Mouse (Mus musculus): ENCODE data around the gene Akt1s1. TPM values are rescaled to one million over a fixed set of nuclear protein-coding genes. Genes with fewer than 3 reads are reported as not detected.
A peak's percentile ranks its signal among the peaks of the same experiment; 100 is the strongest.

The Akt1s1 gene
- polyA plus RNA-seq, 1 experiment from 2014 or later: 89.9 TPM

DNA sequence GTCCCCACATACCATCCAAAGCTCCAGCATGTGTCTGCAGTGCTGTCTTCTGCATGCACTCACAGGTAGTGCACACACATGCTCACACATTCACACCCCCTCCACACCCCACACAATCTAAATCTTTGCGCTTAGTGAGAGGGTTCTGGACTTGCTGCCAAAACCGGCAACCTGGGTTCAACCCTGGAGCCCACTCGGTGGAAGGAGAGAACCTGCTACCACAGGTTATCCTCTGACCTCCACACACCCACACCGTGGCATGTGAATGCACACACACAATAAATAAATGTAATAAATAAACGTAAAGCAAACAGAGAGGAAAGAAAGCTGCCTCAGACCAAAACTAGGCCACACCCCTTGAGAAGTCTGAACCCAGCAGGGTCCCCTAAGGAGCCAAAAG lies 1.0 kb upstream of the Akt1s1 start:
- Histone ChIP-seq H3K4me3 (replicated peaks) (peak overlapping the region; percentile 82), H3K27me3 (replicated peaks) (peaks cover 3% of the 10 kb centered on the region; the same call in 1 of the 2 replicates), H3K4me1 (peaks cover 41% of the 10 kb centered on the region), H3K9me3 (replicated peaks) (no peaks in the 10 kb centered on the region), H3K4me2 (peak overlapping the region; percentile 75), H3K27ac (replicated peaks) (peak overlapping the region; percentile 100; the same call in 1 of the 2 replicates), H3K36me3 (peaks cover 44% of the 10 kb centered on the region), H3K9ac (replicated peaks) (peak overlapping the region; percentile 44)
- 74% methylated on average over 5 of the region's 5 CpGs for WGBS
- no peak for ATAC-seq (ENCODE audit: low FRiP score)

DNA sequence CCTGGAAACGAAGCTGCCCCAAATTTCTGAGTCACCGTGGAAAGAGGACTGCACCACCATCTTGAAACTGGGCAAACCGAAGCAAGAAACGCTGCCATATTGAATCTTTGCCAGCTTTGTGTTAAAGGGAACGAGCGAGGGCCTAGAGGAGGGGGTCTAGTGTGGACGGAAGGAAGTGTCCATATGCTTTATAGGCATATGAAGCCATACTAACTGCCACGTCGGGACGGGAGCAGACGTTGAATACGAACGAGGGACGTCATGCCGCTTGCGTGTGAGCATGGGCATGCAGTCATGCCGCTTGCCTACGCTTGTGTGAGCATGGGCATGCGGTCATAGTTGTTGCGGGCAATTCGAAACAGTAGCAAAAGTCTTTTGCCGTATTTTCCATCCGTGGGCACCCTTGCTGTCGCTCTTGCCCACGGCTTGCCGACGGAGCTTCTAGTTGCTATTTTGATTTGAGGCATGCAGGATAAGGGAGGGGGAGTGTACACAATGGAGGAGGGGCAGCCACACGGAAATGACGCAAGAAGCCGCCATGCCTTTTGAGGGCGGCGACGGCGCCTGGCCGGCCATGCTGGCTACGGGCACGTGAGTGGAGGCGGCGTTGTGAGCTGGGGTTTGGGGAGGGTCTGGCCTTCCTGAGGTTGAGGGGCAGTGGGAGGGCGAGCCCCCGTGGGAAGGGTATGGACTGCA lies 773 bp downstream of the Akt1s1 start:
- ATAC-seq (ENCODE audit: low FRiP score): peak; percentile 80
- Histone ChIP-seq H3K27me3 (replicated peaks) (no peaks in the 10 kb centered on the region), H3K27ac (replicated peaks) (peak overlapping the region; percentile 100), H3K4me3 (replicated peaks) (peak overlapping the region; percentile 82), H3K4me1 (peaks cover 58% of the 10 kb centered on the region), H3K36me3 (peaks cover 34% of the 10 kb centered on the region), H3K4me2 (peak overlapping the region; percentile 75), H3K9me3 (replicated peaks) (no peaks in the 10 kb centered on the region), H3K9ac (replicated peaks) (peak overlapping the region; percentile 80)
- 1% methylated on average over 41 of the region's 41 CpGs for WGBS

DNA sequence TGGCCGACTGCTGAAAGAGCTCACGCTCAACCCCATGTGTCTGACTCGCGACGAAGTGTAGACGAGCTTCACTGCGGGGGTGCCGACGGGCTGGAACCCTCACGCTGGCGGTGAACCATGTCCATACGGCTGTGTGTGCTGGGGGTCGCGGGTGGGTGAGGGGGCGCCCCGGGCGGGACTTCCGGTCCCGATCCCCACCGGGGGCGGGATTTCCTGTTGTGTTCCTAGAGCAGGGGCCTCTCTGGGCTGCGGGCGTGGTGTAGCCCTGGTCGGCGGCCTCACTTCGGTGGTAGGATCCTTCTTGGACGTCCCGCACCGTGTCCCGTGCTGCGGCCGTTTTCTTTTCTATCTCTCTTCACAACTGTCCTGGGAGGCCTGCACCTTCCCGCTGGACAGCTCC lies 1.4 kb downstream of the Akt1s1 start:
- H3K4me1 ChIP-seq: peaks cover 64% of the 10 kb centered on the region

DNA sequence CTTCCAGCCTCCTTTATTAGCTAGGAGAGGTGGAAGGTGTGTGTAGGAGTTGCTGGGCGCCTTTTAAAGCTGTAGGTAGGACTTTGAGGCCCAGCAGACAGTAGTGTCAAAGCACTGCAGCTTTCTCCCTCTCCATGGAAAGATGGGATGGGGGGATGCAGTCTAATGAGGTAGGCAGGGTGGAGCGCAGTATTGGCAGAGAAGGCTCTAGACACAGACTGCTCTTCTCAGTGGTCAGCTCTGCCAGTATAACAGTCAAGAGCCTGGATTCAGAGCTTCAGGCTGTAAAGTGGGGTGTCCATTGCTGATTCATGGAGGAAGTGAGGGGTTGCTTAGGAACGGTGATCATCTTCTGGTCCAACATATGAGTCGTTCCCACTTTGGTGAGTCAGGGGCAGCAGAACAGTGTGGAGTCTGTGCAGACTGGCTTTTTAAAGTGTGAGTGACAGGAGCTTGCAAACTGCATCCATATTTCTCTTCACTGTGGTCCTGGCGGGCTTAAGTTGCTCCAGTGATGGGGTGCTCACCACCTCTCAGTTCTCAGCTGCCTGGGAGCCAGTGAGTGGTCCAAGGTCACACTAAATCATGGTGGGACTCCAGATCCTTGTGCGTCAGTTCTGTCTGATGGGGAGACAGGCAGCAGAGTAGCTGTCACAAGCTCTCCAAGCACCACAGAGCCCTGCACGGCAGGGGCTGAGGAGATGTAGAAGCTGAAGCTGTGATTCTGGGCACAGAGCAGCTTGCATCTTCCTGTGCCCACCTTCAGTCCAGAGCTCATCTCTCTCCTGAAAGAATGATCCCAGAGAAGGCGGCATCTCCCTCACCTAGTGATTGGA lies 2.2 kb downstream of the Akt1s1 start:
- Histone ChIP-seq H3K9ac (replicated peaks) (peak overlapping the region; percentile 80), H3K4me3 (replicated peaks) (peak overlapping the region; percentile 82), H3K36me3 (peaks cover 19% of the 10 kb centered on the region), H3K27ac (replicated peaks) (peak overlapping the region; percentile 100), H3K4me2 (peak overlapping the region; percentile 75), H3K4me1 (peaks cover 70% of the 10 kb centered on the region), H3K27me3 (replicated peaks) (no peaks in the 10 kb centered on the region), H3K9me3 (replicated peaks) (no peaks in the 10 kb centered on the region)
- ATAC-seq (ENCODE audit: low FRiP score): no peak
- WGBS: 84% methylated on average over 8 of the region's 8 CpGs

More for the DNA sequence above, 1.4 kb downstream of the Akt1s1 start:
- WGBS: under 1% methylated on average over 33 of the region's 33 CpGs
- H3K4me2 ChIP-seq: peak overlapping the region; percentile 75
- H3K36me3 ChIP-seq: peaks cover 28% of the 10 kb centered on the region
- H3K9me3 ChIP-seq (replicated peaks): no peaks in the 10 kb centered on the region
- H3K27ac ChIP-seq (replicated peaks): peak overlapping the region; percentile 100
- peak; percentile 53 for ATAC-seq (ENCODE audit: low FRiP score)
- H3K9ac ChIP-seq (replicated peaks): peak overlapping the region; percentile 80
- no peaks in the 10 kb centered on the region for H3K27me3 ChIP-seq (replicated peaks)
- peak overlapping the region; percentile 82 for H3K4me3 ChIP-seq (replicated peaks)

DNA sequence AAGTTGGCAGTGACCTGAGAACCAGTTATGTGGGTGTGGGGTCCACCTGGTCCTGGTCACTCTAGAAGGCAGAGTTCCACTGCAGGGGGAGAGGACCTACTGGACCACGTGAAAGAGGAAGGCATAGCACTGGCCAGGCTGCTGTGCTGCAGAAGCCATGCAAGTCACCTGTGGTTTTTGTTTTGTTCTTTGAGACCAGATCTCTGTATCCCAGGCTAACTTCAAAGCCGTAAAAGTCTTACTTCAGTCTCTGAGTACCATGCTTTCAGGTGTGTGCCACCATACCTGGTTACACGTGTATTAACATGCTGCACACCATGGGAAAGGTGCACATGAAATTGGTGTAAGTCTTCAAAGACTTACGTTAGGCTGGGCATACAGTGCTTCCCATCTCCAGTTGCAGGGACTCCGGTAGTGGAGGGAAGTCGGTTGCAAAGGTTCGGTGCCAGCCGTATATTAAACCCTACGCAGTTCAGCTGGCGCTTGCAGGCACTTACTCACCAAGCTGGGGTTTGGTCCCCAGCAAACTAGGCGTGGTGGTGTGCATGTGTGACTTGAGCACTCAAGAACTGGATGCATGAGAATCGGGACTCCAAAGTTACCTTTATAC lies 2.9 kb downstream of the Akt1s1 start:
- Histone ChIP-seq H3K9me3 (replicated peaks) (no peaks in the 10 kb centered on the region), H3K9ac (replicated peaks) (no peak overlapping the region; the same call in 1 of the 2 replicates), H3K27me3 (replicated peaks) (no peaks in the 10 kb centered on the region), H3K27ac (replicated peaks) (no peak overlapping the region), H3K36me3 (peaks cover 12% of the 10 kb centered on the region), H3K4me1 (peaks cover 73% of the 10 kb centered on the region), H3K4me2 (0 out of 2 replicates have a peak overlapping the region, but pooled peaks have one; percentile 75), H3K4me3 (replicated peaks) (no peak overlapping the region)
- 93% methylated on average over 12 of the region's 12 CpGs for WGBS
- ATAC-seq (ENCODE audit: low FRiP score): no peak

DNA sequence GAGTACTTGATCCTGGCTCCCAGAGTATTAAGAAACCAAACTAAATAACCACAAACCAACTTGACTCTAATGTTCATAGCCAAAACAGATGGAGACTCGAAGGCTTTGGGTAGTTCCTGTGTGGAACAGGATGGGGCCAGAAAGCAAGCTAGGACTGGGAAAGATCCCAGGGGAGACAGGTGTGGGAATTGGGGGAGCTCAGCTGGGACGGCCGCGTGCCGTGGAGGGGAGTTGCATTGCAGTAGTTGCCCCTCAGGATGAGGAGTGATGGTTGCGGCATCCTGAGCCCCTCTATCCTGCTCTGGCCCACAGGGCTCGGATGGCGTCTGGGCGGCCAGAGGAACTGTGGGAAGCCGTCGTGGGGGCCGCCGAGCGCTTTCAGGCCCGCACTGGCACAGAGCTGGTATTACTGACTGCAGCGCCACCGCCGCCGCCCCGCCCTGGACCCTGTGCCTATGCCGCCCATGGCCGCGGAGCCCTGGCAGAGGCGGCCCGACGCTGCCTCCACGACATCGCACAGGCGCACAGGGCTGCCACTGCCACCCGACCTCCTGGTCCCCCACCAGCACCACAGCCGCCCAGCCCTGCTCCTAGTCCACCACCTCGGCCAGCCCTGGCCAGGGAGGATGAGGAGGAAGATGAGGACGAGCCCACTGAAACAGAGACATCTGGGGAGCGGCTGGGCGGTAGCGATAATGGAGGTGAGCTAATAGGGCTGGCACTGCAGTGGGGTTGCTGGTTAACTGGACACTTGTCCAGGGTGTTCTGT lies 3.7 kb downstream of the Akt1s1 start:
- no peak overlapping the region for H3K9ac ChIP-seq (replicated peaks)
- no peaks in the 10 kb centered on the region for H3K27me3 ChIP-seq (replicated peaks)
- H3K4me1 ChIP-seq: peaks cover 69% of the 10 kb centered on the region
- ATAC-seq (ENCODE audit: low FRiP score): no peak
- H3K36me3 ChIP-seq: peaks cover 10% of the 10 kb centered on the region; the same call in 1 of the 2 replicates
- H3K4me3 ChIP-seq (replicated peaks): no peak overlapping the region; the same call in 1 of the 2 replicates
- WGBS: 93% methylated on average over 36 of the region's 36 CpGs
- H3K27ac ChIP-seq (replicated peaks): no peak overlapping the region
- H3K4me2 ChIP-seq: no peak overlapping the region
- H3K9me3 ChIP-seq (replicated peaks): no peaks in the 10 kb centered on the region

DNA sequence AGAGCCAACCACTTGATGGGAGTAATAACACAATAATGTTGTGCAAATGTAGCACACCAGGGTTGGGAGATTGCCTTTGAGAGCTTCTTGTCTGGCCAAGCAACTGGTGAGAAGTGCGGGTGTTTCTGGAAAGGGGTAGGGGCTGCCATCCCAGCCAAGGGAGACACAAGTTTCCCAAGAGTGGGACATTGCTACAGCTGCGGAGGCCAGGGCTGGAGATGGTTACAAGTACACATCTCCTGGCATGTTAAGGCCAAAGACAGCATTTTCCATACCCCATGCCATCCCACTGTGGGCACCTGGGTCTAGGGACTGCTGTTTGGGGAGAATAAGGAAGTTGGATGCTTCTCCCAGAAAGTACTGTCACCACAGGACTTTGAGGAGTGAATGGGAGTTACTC lies 4.3 kb downstream of the Akt1s1 start:
- H3K4me1 ChIP-seq: peaks cover 68% of the 10 kb centered on the region
- no peak overlapping the region for H3K27ac ChIP-seq (replicated peaks)
- 0 out of 2 replicates have a peak overlapping the region, but pooled peaks have one; percentile 70 for H3K4me2 ChIP-seq
- H3K9me3 ChIP-seq (replicated peaks): no peaks in the 10 kb centered on the region
- H3K36me3 ChIP-seq: peaks cover 10% of the 10 kb centered on the region; the same call in 1 of the 2 replicates
- no peak overlapping the region for H3K9ac ChIP-seq (replicated peaks)
- no peak overlapping the region for H3K4me3 ChIP-seq (replicated peaks)
- WGBS: 92% methylated on average over 2 of the region's 2 CpGs
- H3K27me3 ChIP-seq (replicated peaks): no peaks in the 10 kb centered on the region
- no peak for ATAC-seq (ENCODE audit: low FRiP score)

DNA sequence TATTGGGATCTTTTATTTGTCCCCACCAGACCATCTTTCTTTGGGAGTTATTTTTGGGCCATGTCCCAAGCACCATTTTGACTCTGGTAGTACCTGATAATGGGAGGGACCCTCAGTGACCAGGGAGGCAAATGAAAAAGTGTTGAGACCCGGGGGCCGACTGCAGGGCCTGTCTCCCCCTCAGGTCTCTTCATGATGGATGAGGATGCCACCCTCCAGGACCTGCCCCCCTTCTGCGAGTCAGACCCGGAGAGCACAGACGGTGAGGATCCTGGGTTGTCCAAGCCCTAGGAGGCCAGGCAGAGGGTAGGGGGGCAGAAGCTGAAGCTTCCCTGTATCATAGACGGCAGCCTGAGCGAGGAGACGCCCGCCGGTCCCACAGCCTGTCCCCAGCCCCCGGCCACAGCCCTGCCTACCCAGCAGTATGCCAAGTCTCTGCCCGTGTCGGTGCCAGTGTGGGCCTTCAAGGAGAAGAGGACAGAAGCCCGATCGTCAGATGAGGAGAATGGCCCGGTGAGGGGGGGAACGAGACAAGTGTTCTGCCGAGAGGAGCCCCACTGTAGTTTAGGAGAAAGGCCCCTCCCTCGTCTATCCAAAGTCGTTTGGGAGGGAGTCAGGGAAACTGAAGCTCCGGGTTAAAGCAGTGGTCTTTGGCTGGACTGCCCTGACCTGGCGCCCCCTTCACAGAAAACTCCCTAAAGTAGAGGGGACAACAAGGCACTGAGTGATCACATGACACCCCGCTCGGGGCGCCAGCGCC lies 5.0 kb downstream of the Akt1s1 start:
- 31% methylated on average over 26 of the region's 26 CpGs for WGBS

DNA sequence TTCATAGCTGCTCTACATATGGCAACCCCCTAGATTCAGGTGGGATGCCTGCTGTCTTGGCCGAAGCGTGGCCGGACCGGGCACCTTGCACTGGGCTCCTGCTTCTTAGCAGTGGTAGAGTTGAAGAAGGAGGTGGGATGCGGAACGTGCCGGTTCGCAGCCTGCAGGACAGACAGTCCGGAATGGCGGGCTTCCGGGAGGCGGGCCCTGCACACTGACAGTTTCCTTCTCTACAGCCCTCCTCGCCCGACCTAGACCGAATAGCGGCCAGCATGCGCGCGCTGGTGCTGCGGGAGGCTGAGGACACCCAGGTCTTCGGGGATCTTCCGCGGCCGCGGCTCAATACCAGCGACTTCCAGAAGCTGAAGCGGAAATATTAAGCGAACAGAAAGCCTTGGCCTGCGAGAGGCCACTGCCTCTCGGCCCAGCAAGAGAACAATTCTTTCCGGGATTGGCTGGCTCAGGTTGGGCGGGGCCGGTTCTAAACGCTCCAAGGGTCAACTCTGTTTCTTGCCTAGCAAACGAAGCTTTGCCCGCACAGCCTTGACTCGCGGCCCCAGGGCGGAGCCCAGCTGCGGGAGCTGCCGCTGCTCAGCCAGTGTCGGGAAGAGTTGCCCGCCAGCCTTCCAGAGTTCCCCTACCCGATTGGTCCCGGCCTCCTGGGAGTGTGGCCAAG lies 5.7 kb downstream of the Akt1s1 start:
- peaks cover 79% of the 10 kb centered on the region for H3K4me1 ChIP-seq
- WGBS: 2% methylated on average over 45 of the region's 45 CpGs

More for the DNA sequence above, 5.0 kb downstream of the Akt1s1 start:
- no peaks in the 10 kb centered on the region for H3K27me3 ChIP-seq (replicated peaks)
- H3K27ac ChIP-seq (replicated peaks): peak overlapping the region; percentile 91
- H3K4me3 ChIP-seq (replicated peaks): peak overlapping the region; percentile 45
- peak overlapping the region; percentile 58 for H3K9ac ChIP-seq (replicated peaks)
- H3K36me3 ChIP-seq: peaks cover 10% of the 10 kb centered on the region; the same call in 1 of the 2 replicates
- peaks cover 74% of the 10 kb centered on the region for H3K4me1 ChIP-seq
- no peaks in the 10 kb centered on the region for H3K9me3 ChIP-seq (replicated peaks)
- H3K4me2 ChIP-seq: peak overlapping the region; percentile 70
- ATAC-seq (ENCODE audit: low FRiP score): no peak

DNA sequence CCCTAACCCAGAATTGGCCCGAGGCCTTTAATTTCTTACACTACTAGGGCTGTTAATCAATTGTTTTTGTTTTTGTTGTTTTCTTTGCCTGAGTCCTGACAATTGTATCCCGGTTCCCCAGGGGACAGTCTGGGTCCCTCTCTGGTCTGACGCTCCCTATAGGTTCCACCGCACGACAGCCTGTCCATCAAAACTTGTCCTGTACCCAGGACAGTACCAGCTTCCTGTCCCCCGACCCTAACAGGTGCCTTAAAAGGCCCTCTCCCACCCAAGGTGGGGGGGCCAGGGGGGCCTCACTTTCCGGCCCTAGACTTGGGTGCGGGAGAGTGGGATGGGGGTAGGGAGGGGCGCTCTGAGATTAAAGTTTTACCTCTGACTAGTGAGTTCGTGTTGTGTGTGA lies 6.2 kb downstream of the Akt1s1 start:
- peaks cover 10% of the 10 kb centered on the region; the same call in 1 of the 2 replicates for H3K36me3 ChIP-seq
- peak overlapping the region; percentile 70 for H3K4me2 ChIP-seq
- ATAC-seq (ENCODE audit: low FRiP score): no peak
- H3K27me3 ChIP-seq (replicated peaks): no peaks in the 10 kb centered on the region
- H3K9ac ChIP-seq (replicated peaks): peak overlapping the region; percentile 58
- no peaks in the 10 kb centered on the region for H3K9me3 ChIP-seq (replicated peaks)
- peak overlapping the region; percentile 91 for H3K27ac ChIP-seq (replicated peaks)
- peak overlapping the region; percentile 45 for H3K4me3 ChIP-seq (replicated peaks)
- WGBS: 32% methylated on average over 10 of the region's 10 CpGs
- H3K4me1 ChIP-seq: peaks cover 84% of the 10 kb centered on the region

More for the DNA sequence above, 5.7 kb downstream of the Akt1s1 start:
- ATAC-seq (ENCODE audit: low FRiP score): no peak
- Histone ChIP-seq H3K9me3 (replicated peaks) (no peaks in the 10 kb centered on the region), H3K9ac (replicated peaks) (peak overlapping the region; percentile 58), H3K4me2 (peak overlapping the region; percentile 70), H3K27ac (replicated peaks) (peak overlapping the region; percentile 91), H3K36me3 (peaks cover 10% of the 10 kb centered on the region; the same call in 1 of the 2 replicates), H3K4me3 (replicated peaks) (peak overlapping the region; percentile 45), H3K27me3 (replicated peaks) (no peaks in the 10 kb centered on the region)
